Mouse (Mus musculus): ENCODE results near the gene Tor4a. TPM values are rescaled to one million over a fixed set of nuclear protein-coding genes. Genes with fewer than 3 reads are reported as not detected.

Tor4a gene
- polyA plus RNA-seq, 1 experiment from 2014 or later: 2.2 TPM

- Histone ChIP-seq H3K36me3 (replicated peaks) (peaks cover 45% of the 10 kb centered on the region), H3K4me3 (no peak overlapping the region), H3K9me3 (no peaks in the 10 kb centered on the region), H3K27ac (replicated peaks) (no peak overlapping the region), H3K4me1 (peaks cover 32% of the 10 kb centered on the region), H3K27me3 (replicated peaks; ENCODE audit: low read depth, poor library complexity, severe bottlenecking) (peaks cover 41% of the 10 kb centered on the region)
- WGBS: 22% methylated on average over 2 of the region's 2 CpGs
- DNase-seq (ENCODE audit: low spot score): no peak
These were observed 505 bp upstream of the Tor4a start for GRCm38 (mm10) chr2:25197191-25197590.

- peaks cover 41% of the 10 kb centered on the region for H3K27me3 ChIP-seq (replicated peaks; ENCODE audit: low read depth, poor library complexity, severe bottlenecking)
- H3K4me1 ChIP-seq: peaks cover 32% of the 10 kb centered on the region
- H3K27ac ChIP-seq (replicated peaks): no peak overlapping the region
- 21% methylated on average over 55 of the region's 55 CpGs for WGBS
- H3K4me3 ChIP-seq: peak overlapping the region; percentile 47
- no peaks in the 10 kb centered on the region for H3K9me3 ChIP-seq
- H3K36me3 ChIP-seq (replicated peaks): peaks cover 28% of the 10 kb centered on the region
- no peak for DNase-seq (ENCODE audit: low spot score)
These were observed 1.2 kb downstream of the Tor4a start for GRCm38 (mm10) chr2:25195211-25196156.

- Histone ChIP-seq H3K36me3 (replicated peaks) (peaks cover 20% of the 10 kb centered on the region), H3K27ac (replicated peaks) (no peak overlapping the region), H3K4me1 (peaks cover 32% of the 10 kb centered on the region), H3K9me3 (no peaks in the 10 kb centered on the region), H3K27me3 (replicated peaks; ENCODE audit: low read depth, poor library complexity, severe bottlenecking) (peaks cover 41% of the 10 kb centered on the region), H3K4me3 (peak overlapping the region; percentile 47; the same call in 1 of the 2 replicates)
- WGBS: 83% methylated on average over 17 of the region's 17 CpGs
- no peak for DNase-seq (ENCODE audit: low spot score)
These were observed 2.1 kb downstream of the Tor4a start for GRCm38 (mm10) chr2:25194486-25195171.

GRCm38 (mm10) chr2:25194006-25194405 is 2.7 kb downstream of the Tor4a start:
- 75% methylated on average over 5 of the region's 5 CpGs for WGBS
- no peak for DNase-seq (ENCODE audit: low spot score)

GRCm38 (mm10) chr2:25193330-25193770 is 3.3 kb downstream of the Tor4a start:
- peaks cover 41% of the 10 kb centered on the region for H3K27me3 ChIP-seq (replicated peaks; ENCODE audit: low read depth, poor library complexity, severe bottlenecking)

More at GRCm38 (mm10) chr2:25194006-25194405, 2.7 kb downstream of the Tor4a start:
- Histone ChIP-seq H3K27ac (replicated peaks) (no peak overlapping the region), H3K4me3 (no peak overlapping the region), H3K9me3 (no peaks in the 10 kb centered on the region), H3K36me3 (replicated peaks) (peaks cover 13% of the 10 kb centered on the region), H3K27me3 (replicated peaks; ENCODE audit: low read depth, poor library complexity, severe bottlenecking) (peaks cover 41% of the 10 kb centered on the region), H3K4me1 (peaks cover 32% of the 10 kb centered on the region)

GRCm38 (mm10) chr2:25187841-25188240 is 8.8 kb downstream of the Tor4a start:
- Histone ChIP-seq H3K27me3 (replicated peaks; ENCODE audit: low read depth, poor library complexity, severe bottlenecking) (peaks cover 44% of the 10 kb centered on the region), H3K4me1 (peaks cover 35% of the 10 kb centered on the region), H3K9me3 (no peaks in the 10 kb centered on the region), H3K36me3 (replicated peaks) (peaks cover 8% of the 10 kb centered on the region), H3K4me3 (no peak overlapping the region), H3K27ac (replicated peaks) (no peak overlapping the region)
- DNase-seq (ENCODE audit: low spot score): no peak
- WGBS: 87% methylated on average over 6 of the region's 6 CpGs

More at GRCm38 (mm10) chr2:25193330-25193770, 3.3 kb downstream of the Tor4a start:
- H3K27ac ChIP-seq (replicated peaks): no peak overlapping the region
- peaks cover 7% of the 10 kb centered on the region; the same call in 1 of the 2 replicates for H3K36me3 ChIP-seq (replicated peaks)
- peak overlapping the region; percentile 6; the same call in 1 of the 2 replicates for H3K4me3 ChIP-seq
- no peaks in the 10 kb centered on the region for H3K9me3 ChIP-seq
- 2% methylated on average over 6 of the region's 6 CpGs for WGBS
- peak; percentile 85 for DNase-seq (ENCODE audit: low spot score)
- H3K4me1 ChIP-seq: peaks cover 32% of the 10 kb centered on the region

- peak overlapping the region; percentile 91; the same call in 1 of the 2 replicates for H3K27ac ChIP-seq (replicated peaks)
- H3K4me1 ChIP-seq: peaks cover 44% of the 10 kb centered on the region
- DNase-seq (ENCODE audit: low spot score): no peak
- H3K36me3 ChIP-seq (replicated peaks): peaks cover 8% of the 10 kb centered on the region
- WGBS: 26% methylated on average over 5 of the region's 5 CpGs
- peaks cover 56% of the 10 kb centered on the region for H3K27me3 ChIP-seq (replicated peaks; ENCODE audit: low read depth, poor library complexity, severe bottlenecking)
- H3K4me3 ChIP-seq: peak overlapping the region; percentile 66
- H3K9me3 ChIP-seq: no peaks in the 10 kb centered on the region
These were observed 10.1 kb downstream of the Tor4a start for GRCm38 (mm10) chr2:25186575-25186930.

- Histone ChIP-seq H3K36me3 (replicated peaks) (peaks cover 8% of the 10 kb centered on the region), H3K4me3 (peak overlapping the region; percentile 66), H3K4me1 (peaks cover 50% of the 10 kb centered on the region), H3K27ac (replicated peaks) (peak overlapping the region; percentile 91), H3K27me3 (replicated peaks; ENCODE audit: low read depth, poor library complexity, severe bottlenecking) (peaks cover 63% of the 10 kb centered on the region), H3K9me3 (no peaks in the 10 kb centered on the region)
- under 1% methylated on average over 64 of the region's 64 CpGs for WGBS
- DNase-seq (ENCODE audit: low spot score): peak; percentile 87
These were observed 10.8 kb downstream of the Tor4a start for GRCm38 (mm10) chr2:25185625-25186574.

GRCm38 (mm10) chr2:25184496-25184895 is 12.2 kb downstream of the Tor4a start:
- Histone ChIP-seq H3K36me3 (replicated peaks) (peaks cover 8% of the 10 kb centered on the region), H3K27ac (replicated peaks) (no peak overlapping the region), H3K4me1 (peaks cover 62% of the 10 kb centered on the region), H3K27me3 (replicated peaks; ENCODE audit: low read depth, poor library complexity, severe bottlenecking) (peaks cover 77% of the 10 kb centered on the region), H3K4me3 (peak overlapping the region; percentile 66), H3K9me3 (no peaks in the 10 kb centered on the region)
- WGBS: 94% methylated on average over 7 of the region's 7 CpGs
- DNase-seq (ENCODE audit: low spot score): no peak

- DNase-seq (ENCODE audit: low spot score): no peak
- 63% methylated on average over 2 of the region's 2 CpGs for WGBS
- Histone ChIP-seq H3K27me3 (replicated peaks; ENCODE audit: low read depth, poor library complexity, severe bottlenecking) (peaks cover 89% of the 10 kb centered on the region), H3K4me1 (peaks cover 72% of the 10 kb centered on the region), H3K4me3 (peak overlapping the region; percentile 66), H3K36me3 (replicated peaks) (peaks cover 8% of the 10 kb centered on the region), H3K9me3 (no peaks in the 10 kb centered on the region), H3K27ac (replicated peaks) (no peak overlapping the region)
These were observed 13.3 kb downstream of the Tor4a start for GRCm38 (mm10) chr2:25183336-25183735.

- no peak for DNase-seq (ENCODE audit: low spot score)
- H3K27me3 ChIP-seq (replicated peaks; ENCODE audit: low read depth, poor library complexity, severe bottlenecking): peaks cover 95% of the 10 kb centered on the region
- H3K4me3 ChIP-seq: peak overlapping the region; percentile 66
- H3K36me3 ChIP-seq (replicated peaks): peaks cover 8% of the 10 kb centered on the region
- WGBS: 20% methylated on average over 6 of the region's 6 CpGs
- H3K27ac ChIP-seq (replicated peaks): peak overlapping the region; percentile 51
- no peaks in the 10 kb centered on the region for H3K9me3 ChIP-seq
- H3K4me1 ChIP-seq: peaks cover 78% of the 10 kb centered on the region
These were observed 14.0 kb downstream of the Tor4a start for GRCm38 (mm10) chr2:25182664-25183063.

Data from embryonic facial prominence, embryonic 10.5 days (tissue).